Mouse (Mus musculus) limb, embryonic 14.5 days (tissue): Measurements from ENCODE around the gene Pabpn1. TPM values are rescaled to one million over a fixed set of nuclear protein-coding genes. Genes with fewer than 3 reads are reported as not detected.
A peak's percentile ranks its signal among the peaks of the same experiment; 100 is the strongest.

Experiments used
- ATAC-seq: fragments of 200-750 bp; cut with Nextera tagmentation; 2 replicates; pipeline ENCODE4 v1.8.0; 2017; ENCODE audit warnings: low read depth, moderate number of reproducible peaks, moderate TSS enrichment; ENCODE audit not compliant: low FRiP score
- DNase-seq: peaks from one replicate; pipeline ENCODE4 v3.0.0-alpha.2; 2015; ENCODE audit warnings: low spot score
- H3K27ac ChIP-seq: fragments of 300-500 bp; sonication (generic); replicated peaks from 2 replicates; pipeline ENCODE4 v1.5.1; 2014; ENCODE audit warnings: low read depth, mild to moderate bottlenecking, low read length, moderate library complexity, mixed read lengths
- H3K27me3 ChIP-seq: fragments of 300-500 bp; sonication (generic); 2 replicates; pipeline ENCODE4 v1.6.1; 2014; ENCODE audit warnings: low read length, mixed read lengths; ENCODE audit not compliant: control insufficient read depth, insufficient read depth
- H3K36me3 ChIP-seq: fragments of 300-500 bp; sonication (generic); 2 replicates; pipeline ENCODE4 v1.6.1; 2014; ENCODE audit warnings: mild to moderate bottlenecking, low read length, moderate library complexity, mixed read lengths; ENCODE audit not compliant: control insufficient read depth, insufficient read depth
- H3K4me1 ChIP-seq: fragments of 300-500 bp; sonication (generic); 2 replicates; pipeline ENCODE4 v1.6.1; 2014; ENCODE audit warnings: antibody characterized with exemption, low read length, mixed read lengths; ENCODE audit not compliant: control insufficient read depth, insufficient read depth
- H3K4me2 ChIP-seq: fragments of 300-500 bp; sonication (generic); replicated peaks from 2 replicates; pipeline ENCODE4 v1.6.1; 2014; ENCODE audit warnings: low read depth, mild to moderate bottlenecking, low read length, moderate library complexity; ENCODE audit not compliant: severe bottlenecking
- H3K4me3 ChIP-seq: fragments of 300-500 bp; sonication (generic); replicated peaks from 2 replicates; pipeline ENCODE4 v1.5.1; 2014; ENCODE audit warnings: low read length
- H3K9ac ChIP-seq: fragments of 300-500 bp; sonication (generic); 2 replicates; pipeline ENCODE4 v1.6.1; 2014; ENCODE audit warnings: mild to moderate bottlenecking, low read depth, low read length, moderate library complexity; ENCODE audit not compliant: severe bottlenecking
- H3K9me3 ChIP-seq: fragments of 300-500 bp; sonication (generic); 2 replicates; pipeline ENCODE4 v1.6.1; 2016; ENCODE audit warnings: low read length; ENCODE audit not compliant: control insufficient read depth
- POLR2A ChIP-seq: fragments of 200-500 bp; IDR thresholded peaks from 2 replicates; pipeline ENCODE4 v1.8.0; 2012; ENCODE audit warnings: inconsistent platforms, mild to moderate bottlenecking, moderate library complexity, borderline replicate concordance; ENCODE audit not compliant: insufficient read depth, insufficient read length; ENCODE audit errors: extremely low read depth
- WGBS: fragments of 180-500 bp; shearing (Covaris S2); extraction: QIAGEN DNeasy Blood & Tissue Kit; methylation state at CpG from one replicate; pipeline ENCODE4 v1.1.7; 2014; 5-methylcytosine and 5-hydroxymethylcytosine counted together
- polyA plus RNA-seq, 2 experiments: library from polyadenylated mRNA; depleted of rRNA in 1 of 2; stranded (reverse) in 1 of 2; unstranded in 1 of 2; fragments of >200 nt; fragmentation: Nextera tagmentation in 1 of 2; extraction: Ambion mirVana in 1 of 2; gene quantifications; 2 replicates each; pipeline versions ENCODE4 v1.2.1 to v1.2.3; 2012 to 2014

Pabpn1 gene
- polyA plus RNA-seq, 2 experiments, result 137 to 495 TPM

GRCm38 (mm10) chr14:54893651-54894181 is 1.4 kb downstream of the Pabpn1 start:
- Histone ChIP-seq H3K9me3 (no peaks in the 10 kb centered on the region), H3K4me3 (peak overlapping the region; percentile 98), H3K9ac (peak overlapping the region; percentile 99), H3K36me3 (peaks cover 34% of the 10 kb centered on the region), H3K27me3 (no peaks in the 10 kb centered on the region), H3K4me2 (peak overlapping the region; percentile 56), H3K27ac (peak overlapping the region; percentile 95), H3K4me1 (peaks cover 5% of the 10 kb centered on the region)
- DNase-seq (peak; percentile 100), ATAC-seq (peak; percentile 98)
- peak; percentile 34; the same call in 1 of the 2 replicates for TF ChIP-seq POLR2A
- 0% methylated on average over 30 of the region's 38 CpGs for WGBS

GRCm38 (mm10) chr14:54894296-54895151 is 2.2 kb downstream of the Pabpn1 start:
- peak overlapping the region; percentile 74 for H3K4me2 ChIP-seq
- peaks cover 39% of the 10 kb centered on the region for H3K36me3 ChIP-seq
- H3K9ac ChIP-seq, result peak overlapping the region; percentile 99
- ATAC-seq (peak; percentile 45), DNase-seq (peak; percentile 32)
- no peaks in the 10 kb centered on the region for H3K9me3 ChIP-seq
- peak overlapping the region; percentile 95 for H3K27ac ChIP-seq
- no peaks in the 10 kb centered on the region for H3K27me3 ChIP-seq
- H3K4me3 ChIP-seq, result peak overlapping the region; percentile 98
- peaks cover 5% of the 10 kb centered on the region for H3K4me1 ChIP-seq
- 0 out of 2 replicates have a peak, but pooled peaks have one; percentile 12 for TF ChIP-seq POLR2A
- under 1% methylated on average over 46 of the region's 54 CpGs for WGBS

- TF ChIP-seq POLR2A, result no peak
- 53% methylated on average over 2 of the region's 2 CpGs for WGBS
- Histone ChIP-seq H3K9me3 (no peaks in the 10 kb centered on the region), H3K9ac (no peak overlapping the region), H3K27ac (0 out of 2 replicates have a peak overlapping the region, but pooled peaks have one; percentile 26), H3K4me2 (no peak overlapping the region), H3K27me3 (no peaks in the 10 kb centered on the region), H3K36me3 (peaks cover 39% of the 10 kb centered on the region), H3K4me1 (peaks cover 5% of the 10 kb centered on the region), H3K4me3 (no peak overlapping the region)
- DNase-seq (no peak), ATAC-seq (no peak)
These were observed 5.1 kb downstream of the Pabpn1 start for GRCm38 (mm10) chr14:54897445-54897844.

GRCm38 (mm10) chr14:54900383-54900782 is 8.1 kb downstream of the Pabpn1 start:
- H3K9me3 ChIP-seq, result no peaks in the 10 kb centered on the region
- ATAC-seq, result peak; percentile 66
- H3K9ac ChIP-seq, result no peak overlapping the region
- 0% methylated on average over 3 of the region's 3 CpGs for WGBS
- H3K4me2 ChIP-seq, result no peak overlapping the region
- no peak overlapping the region for H3K4me3 ChIP-seq
- peak; percentile 93 for DNase-seq
- no peaks in the 10 kb centered on the region for H3K27me3 ChIP-seq
- no peak overlapping the region for H3K27ac ChIP-seq
- TF ChIP-seq POLR2A, result no peak
- H3K36me3 ChIP-seq, result peaks cover 52% of the 10 kb centered on the region
- peaks cover 5% of the 10 kb centered on the region for H3K4me1 ChIP-seq

- Histone ChIP-seq H3K27me3 (no peaks in the 10 kb centered on the region), H3K9ac (no peak overlapping the region), H3K9me3 (no peaks in the 10 kb centered on the region), H3K4me3 (no peak overlapping the region), H3K36me3 (peaks cover 47% of the 10 kb centered on the region), H3K4me1 (no peaks in the 10 kb centered on the region), H3K27ac (no peak overlapping the region), H3K4me2 (no peak overlapping the region)
- WGBS, result 85% methylated on average over 4 of the region's 4 CpGs
- DNase-seq (no peak), ATAC-seq (no peak)
- TF ChIP-seq POLR2A, result no peak
These were observed 11.3 kb downstream of the Pabpn1 start for GRCm38 (mm10) chr14:54903641-54904040.
